Mouse (Mus musculus): ENCODE results near the gene 1700123L14Rik. TPM values are rescaled to one million over a fixed set of nuclear protein-coding genes. Genes with fewer than 3 reads are reported as not detected.

1700123L14Rik gene
- not detected for total RNA-seq (2023)

GRCm38 (mm10) chr6:96165818-96166379, at the start of gene 1700123L14Rik:
Gene 1700123L14Rik (minus strand): TSS chr6:96166243.

Other genes with a start within 250 kb of the 1700123L14Rik start
- not detected for gene Fam19a1, start 53.1 kb downstream of the 1700123L14Rik start, total RNA-seq (2023)